Mouse (Mus musculus) frontal cortex, adult (tissue): ENCODE results near the gene Tcf25.

Experiments
- ATAC-seq: cut with Nextera tagmentation; 2 replicates; pipeline ENCODE4 v1.9.2; 2017; ENCODE audit warnings: mild to moderate bottlenecking, moderate library complexity, mixed read lengths; ENCODE audit not compliant: low TSS enrichment

Gene Tcf25

DNA sequence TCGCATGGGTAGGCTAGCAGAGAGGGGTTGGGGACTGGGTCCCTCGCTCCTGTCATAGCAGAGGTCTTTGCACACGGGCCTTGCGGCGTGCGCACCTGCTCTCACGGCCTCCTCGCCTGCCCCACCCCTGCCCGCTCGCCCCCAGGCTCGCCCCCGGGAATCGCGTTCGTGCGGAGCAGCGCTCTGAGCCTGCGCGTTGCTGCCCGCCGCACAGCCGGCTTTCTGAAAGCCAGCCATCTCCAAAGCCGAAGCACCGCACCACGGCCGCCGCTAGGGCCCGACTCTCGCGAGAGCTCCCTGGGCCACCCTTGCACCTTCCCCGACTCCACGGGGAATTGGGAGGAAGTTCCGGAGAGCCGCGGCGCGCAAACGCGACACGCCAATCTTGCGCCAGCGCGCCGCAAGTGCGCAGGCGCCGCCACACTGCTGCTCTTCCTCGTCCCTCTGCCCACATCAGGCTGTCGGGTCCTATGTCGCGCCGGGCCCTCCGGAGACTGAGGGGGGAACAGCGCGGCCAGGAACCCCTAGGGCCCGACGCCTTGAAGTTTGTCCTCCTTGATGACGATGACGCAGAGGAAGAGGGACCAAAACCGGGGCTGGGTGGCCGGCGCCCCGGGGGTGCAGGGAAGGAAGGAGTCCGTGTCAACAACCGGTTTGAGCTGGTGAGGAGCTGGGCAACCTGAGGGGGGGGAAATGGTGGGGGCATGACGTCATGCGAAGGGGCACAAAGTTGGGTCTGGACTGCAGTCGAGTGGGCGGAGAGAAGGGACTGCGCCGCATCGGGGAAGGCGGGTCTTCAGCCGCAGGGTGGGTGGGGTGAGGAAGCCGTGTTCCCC lies at the start of gene Tcf25:
TSS of gene Tcf25 (plus strand) at position 351 of the 836 bp plus-strand sequence.
- ATAC-seq: peak; percentile 92

- ATAC-seq: no peak
Observed at GRCm38 (mm10) chr8:123328552-123328951, 45.0 kb upstream of the Tcf25 start.

DNA sequence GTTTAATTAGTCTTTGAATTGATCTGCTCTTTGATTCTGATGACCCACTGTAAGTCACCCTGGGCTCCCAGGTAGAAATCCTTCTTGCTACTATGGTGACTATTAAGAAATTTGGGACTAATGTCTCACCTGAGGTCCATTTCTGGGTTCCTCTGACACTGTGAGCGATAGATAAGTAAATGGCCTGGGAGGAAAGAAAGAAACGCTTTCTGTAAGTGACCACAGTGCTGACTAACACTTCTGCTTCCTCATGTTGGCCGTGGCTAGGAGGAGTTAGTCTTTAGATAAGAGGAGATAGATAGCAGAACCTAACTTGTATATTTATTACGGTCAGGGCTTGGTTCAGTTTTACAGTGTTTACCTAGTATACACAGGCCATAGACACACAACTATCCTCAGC lies 44.2 kb upstream of the Tcf25 start:
- no peak for ATAC-seq

GRCm38 (mm10) chr8:123329961-123330360 lies 43.6 kb upstream of the Tcf25 start:
- ATAC-seq: no peak

- no peak for ATAC-seq
Observed at GRCm38 (mm10) chr8:123330701-123331100, 42.9 kb upstream of the Tcf25 start.

- peak; percentile 88 for ATAC-seq
Observed at GRCm38 (mm10) chr8:123331301-123331700, 42.3 kb upstream of the Tcf25 start.

- no peak for ATAC-seq
Observed at GRCm38 (mm10) chr8:123331810-123332209, 41.7 kb upstream of the Tcf25 start.

DNA sequence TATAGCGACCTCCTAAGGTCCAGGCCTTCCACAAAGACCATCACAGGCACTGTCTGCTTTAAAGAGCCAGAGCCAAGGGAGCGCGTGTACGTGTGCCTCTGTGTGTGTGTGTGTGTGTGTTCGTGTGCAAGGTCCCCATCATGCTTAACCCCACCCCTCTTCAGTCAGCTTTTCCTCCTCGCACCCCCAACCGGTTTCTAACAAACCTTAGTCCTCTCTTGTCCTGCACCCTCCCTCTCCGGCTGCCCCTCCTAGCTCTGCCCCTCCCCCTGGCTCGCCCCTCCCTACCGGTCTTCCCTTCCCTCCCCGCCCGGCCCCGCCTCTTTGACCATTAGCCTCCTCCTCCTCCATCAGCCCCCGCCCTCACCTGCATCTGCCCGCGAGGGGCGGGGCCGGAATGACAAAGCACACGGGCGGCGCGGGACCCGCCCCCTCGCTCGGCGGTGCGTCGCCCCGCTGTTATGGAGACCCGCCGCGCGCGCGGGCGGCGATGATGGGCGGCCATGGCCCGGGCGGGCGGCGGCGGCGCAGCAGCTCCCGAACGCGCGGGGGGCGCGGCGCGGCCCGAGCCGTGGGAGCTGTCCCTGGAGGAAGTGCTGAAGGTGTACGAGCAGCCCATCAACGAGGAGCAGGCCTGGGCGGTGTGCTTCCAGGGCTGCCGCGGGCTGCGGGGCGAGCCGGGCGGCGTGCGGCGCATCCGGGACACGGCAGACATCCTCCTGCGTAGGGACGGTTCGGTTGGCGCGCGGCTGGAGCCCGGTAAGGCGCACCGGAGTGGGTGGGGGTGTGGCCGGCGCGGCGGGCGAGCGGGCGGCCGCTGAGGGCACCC lies 41.1 kb upstream of the Tcf25 start, which contains the start of gene Spire2:
TSS of gene Spire2 (plus strand) at position 452 of the 829 bp plus-strand sequence.
- ATAC-seq: peak; percentile 56

DNA sequence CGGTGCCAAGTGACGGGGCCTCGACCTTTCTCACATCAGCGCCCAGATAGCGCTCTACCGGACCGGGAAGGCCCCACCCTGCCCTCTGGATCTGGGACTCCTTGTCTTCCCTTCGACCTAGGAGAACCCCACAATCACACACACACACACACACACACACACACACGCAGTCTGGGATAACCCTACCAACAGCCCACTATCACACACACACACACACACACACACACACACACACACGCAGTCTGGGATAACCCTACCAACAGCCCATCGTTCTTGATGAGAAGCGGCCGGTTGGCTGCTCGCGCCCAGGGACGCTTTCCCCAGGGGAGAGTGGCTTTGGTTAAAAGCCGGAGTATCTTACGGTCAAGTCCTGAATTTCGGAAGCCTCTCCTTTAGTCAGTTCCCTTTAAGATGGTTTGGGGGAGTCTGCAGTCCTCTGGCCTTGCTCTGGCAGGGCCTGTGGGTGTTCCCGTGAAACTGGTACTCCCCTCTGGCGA lies 40.4 kb upstream of the Tcf25 start:
- 0 out of 2 replicates have a peak, but pooled peaks have one; percentile 6 for ATAC-seq

DNA sequence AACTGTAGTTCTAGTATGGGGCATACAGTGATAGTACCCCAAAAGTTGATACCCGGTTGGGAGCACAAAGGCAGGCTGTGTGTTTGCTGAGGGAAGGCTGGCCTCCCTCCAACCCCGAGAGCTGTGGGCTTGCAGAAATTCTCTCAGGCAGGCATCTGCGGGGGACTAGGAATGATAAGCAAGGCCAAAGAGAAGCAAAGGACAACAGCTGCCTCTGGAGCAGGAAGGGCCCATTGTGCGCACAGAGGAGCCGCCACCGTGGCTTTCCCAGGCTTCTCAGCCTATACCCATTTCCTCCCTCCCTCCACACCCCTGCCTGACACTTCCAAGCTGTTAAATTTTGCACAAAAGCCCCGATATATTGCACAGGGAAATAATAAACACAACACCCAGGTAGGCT lies 39.7 kb upstream of the Tcf25 start:
- ATAC-seq: no peak

- ATAC-seq: no peak
Observed at GRCm38 (mm10) chr8:123334467-123334866, 39.1 kb upstream of the Tcf25 start.

DNA sequence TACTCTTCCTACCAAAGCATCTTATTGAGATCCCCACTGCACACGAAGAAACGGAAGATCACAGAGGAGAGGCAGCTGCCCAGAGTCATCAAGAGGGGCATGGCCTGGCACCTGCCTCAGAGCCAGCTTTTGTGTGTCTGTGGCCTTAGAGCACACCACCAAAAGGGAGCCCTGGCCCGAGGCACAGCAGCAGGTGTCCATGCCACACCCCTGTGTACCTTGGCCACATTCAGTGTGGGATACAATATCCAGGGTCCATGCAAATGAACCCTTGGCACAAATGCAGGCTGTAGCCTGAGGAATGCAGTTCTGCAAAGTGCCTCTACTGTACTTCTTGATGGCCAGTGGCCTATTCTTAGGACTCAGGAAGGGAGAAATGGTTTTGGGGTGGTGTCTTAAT lies 36.1 kb upstream of the Tcf25 start:
- ATAC-seq: no peak

GRCm38 (mm10) chr8:123340071-123340470 lies 33.5 kb upstream of the Tcf25 start:
- ATAC-seq: no peak

DNA sequence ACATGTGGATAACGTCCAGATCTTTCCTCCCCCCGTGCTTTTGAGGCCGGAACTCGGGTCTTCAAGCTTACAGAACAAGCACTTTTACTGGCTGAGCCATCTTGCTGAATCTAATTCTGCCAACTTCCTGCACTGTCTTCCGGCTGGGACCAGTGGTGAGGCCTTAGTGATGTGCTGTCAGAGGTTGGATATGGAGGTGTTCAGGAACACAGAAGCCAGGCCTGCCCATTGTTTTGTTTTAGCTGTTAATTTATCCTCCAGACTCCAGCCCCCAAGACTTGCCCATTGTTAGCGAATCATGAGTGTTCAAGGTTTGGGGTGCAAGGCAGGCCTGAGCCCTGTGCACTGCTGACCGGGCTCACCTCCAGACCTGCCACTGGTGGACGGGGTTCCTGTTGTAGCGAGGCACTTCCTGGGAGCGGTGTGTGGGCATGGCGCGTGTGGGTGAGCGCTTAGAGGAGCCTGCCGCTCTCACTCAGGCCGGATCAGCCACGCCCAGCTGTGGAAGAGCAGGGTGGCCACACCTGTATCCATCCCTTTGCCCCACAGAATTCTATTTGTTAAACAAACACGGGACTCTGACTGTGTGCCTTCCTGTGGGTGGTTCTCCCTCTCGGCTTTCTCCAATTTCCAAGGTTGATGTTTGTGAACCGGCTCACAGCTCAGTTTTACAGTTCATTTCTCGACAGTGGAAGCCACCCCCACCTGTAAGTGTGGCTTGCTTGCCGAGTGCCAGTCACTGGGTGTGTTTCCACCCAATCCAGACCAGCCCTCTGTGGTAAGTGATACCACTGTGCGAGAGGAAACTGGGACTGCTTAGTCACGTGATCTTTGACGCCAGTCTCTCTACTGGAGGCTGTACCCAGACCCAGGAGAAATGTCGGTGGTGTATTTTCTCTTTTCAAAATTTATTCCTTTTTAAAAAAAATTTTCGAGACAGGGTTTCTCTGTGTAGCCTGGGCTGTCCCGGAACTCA lies 32.2 kb upstream of the Tcf25 start:
- no peak for ATAC-seq

DNA sequence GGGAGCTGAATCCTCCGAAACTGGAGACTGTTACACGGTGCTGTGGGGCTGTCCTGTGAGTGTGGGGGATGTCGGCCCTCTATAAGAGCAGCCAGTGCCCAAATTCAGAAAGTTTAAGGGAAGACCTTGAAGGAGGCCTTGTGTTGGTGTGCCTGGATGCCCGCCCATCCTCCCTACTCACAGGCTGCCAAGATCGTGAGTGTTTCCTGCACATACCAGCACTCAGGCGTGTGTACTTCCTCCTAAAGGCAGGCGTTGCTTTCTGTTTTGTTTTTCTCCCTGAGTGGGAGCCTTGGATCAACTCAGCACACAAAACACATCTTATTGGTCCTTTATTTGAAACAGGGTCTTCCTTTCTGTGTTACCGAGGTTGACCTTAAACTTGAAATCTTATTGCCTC lies 31.3 kb upstream of the Tcf25 start:
- peak; percentile 78; the same call in 1 of the 2 replicates for ATAC-seq

GRCm38 (mm10) chr8:123342911-123343310 lies 30.6 kb upstream of the Tcf25 start:
- no peak for ATAC-seq

DNA sequence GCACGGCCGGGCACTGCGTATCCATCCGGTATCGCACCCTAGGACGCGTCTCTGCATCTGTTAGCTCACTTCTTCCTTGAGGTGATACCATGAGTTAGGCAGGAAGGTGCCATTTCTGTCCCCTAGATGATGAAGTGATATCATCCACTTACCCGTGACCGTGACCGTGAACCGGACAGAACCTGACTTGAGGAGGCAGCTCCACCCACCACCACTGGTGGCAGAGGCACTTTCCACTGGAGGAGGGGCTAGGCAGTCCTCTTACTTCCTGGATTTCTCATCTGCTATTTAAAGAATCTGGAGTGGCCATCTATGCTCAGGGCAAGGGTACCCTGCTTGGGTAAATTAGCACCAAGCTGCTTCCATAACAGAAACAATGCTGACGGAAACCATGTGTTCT lies 30.1 kb upstream of the Tcf25 start:
- ATAC-seq: no peak

- no peak for ATAC-seq
Observed at GRCm38 (mm10) chr8:123345135-123345534, 28.4 kb upstream of the Tcf25 start.

DNA sequence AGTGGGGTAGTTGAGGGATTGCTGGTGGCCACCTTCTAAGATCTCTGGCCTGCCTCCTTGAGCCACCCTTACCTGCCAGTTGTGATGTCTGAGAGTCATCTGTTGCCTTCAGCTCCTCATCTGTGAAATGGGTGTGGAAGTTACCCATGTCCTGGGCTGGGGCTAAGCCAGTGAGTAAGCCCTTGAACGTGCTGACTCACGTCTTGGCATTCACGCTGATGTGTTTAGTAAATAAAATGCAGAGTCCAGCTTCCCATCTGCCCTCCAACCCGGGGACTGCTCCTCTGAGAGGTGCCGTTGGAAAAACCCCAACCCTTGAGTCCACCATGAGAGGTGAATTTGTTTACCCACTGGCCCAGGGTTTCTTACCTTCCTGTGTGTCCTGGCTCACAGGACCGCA lies 27.7 kb upstream of the Tcf25 start:
- ATAC-seq: no peak

GRCm38 (mm10) chr8:123347293-123347692 lies 26.3 kb upstream of the Tcf25 start:
- ATAC-seq: no peak

GRCm38 (mm10) chr8:123348237-123348843 lies 25.2 kb upstream of the Tcf25 start:
- ATAC-seq: no peak
